Mouse (Mus musculus) myocyte (in vitro differentiated cells): ENCODE results near the gene Ssb. TPM values are rescaled to one million over a fixed set of nuclear protein-coding genes. Genes with fewer than 3 reads are reported as not detected.

Experiments used
- H3K27me3 ChIP-seq: one replicate; pipeline ENCODE4 v1.6.1; 2011; ENCODE audit not compliant: control insufficient read depth, insufficient read depth, insufficient read length
- H3K36me3 ChIP-seq: one replicate; pipeline ENCODE4 v1.6.1; 2011; ENCODE audit not compliant: control insufficient read depth, insufficient read depth
- H3K4me2 ChIP-seq: one replicate; pipeline ENCODE4 v1.6.1; 2011; ENCODE audit warnings: low read depth, control low read depth
- H3K4me3 ChIP-seq: one replicate; pipeline ENCODE4 v1.5.1; 2011; ENCODE audit warnings: mild to moderate bottlenecking, control low read depth, moderate library complexity
- H3K79me2 ChIP-seq: one replicate; pipeline ENCODE4 v1.6.1; 2011; ENCODE audit not compliant: control insufficient read depth, insufficient read depth
- H3ac ChIP-seq: one replicate; pipeline ENCODE4 v1.6.1; 2011; ENCODE audit not compliant: control insufficient read depth, insufficient read length
- CEBPB ChIP-seq: IDR thresholded peaks from 2 replicates; pipeline ENCODE4 v1.6.1; 2011; ENCODE audit warnings: mild to moderate bottlenecking, moderate library complexity; ENCODE audit not compliant: poor library complexity, insufficient read depth, severe bottlenecking
- E2F4 ChIP-seq: IDR thresholded peaks from one replicate; pipeline ENCODE4 v1.6.1; 2011; ENCODE audit warnings: mild to moderate bottlenecking, control low read depth, moderate library complexity; ENCODE audit not compliant: insufficient read depth
- MAX ChIP-seq: IDR thresholded peaks from one replicate; pipeline ENCODE4 v1.6.1; 2011; ENCODE audit warnings: low read depth, mild to moderate bottlenecking, control low read depth
- MYOD1 ChIP-seq, 3 experiments: IDR thresholded peaks; one replicate each; pipeline ENCODE4 v1.6.1; 2011; ENCODE audit warnings: control low read depth in 2 of 3, low read depth in 2 of 3, mild to moderate bottlenecking in 2 of 3, moderate library complexity in 1 of 3; ENCODE audit not compliant: insufficient read length in 2 of 3, control insufficient read depth in 1 of 3
- MYOG ChIP-seq, 3 experiments: IDR thresholded peaks; one replicate each; pipeline ENCODE4 v1.6.1; 2011; ENCODE audit warnings: control low read depth in 2 of 3, low read depth in 2 of 3, mild to moderate bottlenecking in 2 of 3; ENCODE audit not compliant: insufficient read length in 2 of 3, control insufficient read depth in 1 of 3, insufficient read depth in 1 of 3
- POLR2A ChIP-seq: IDR thresholded peaks from one replicate; pipeline ENCODE4 v1.6.1; 2011; ENCODE audit warnings: low read depth, mild to moderate bottlenecking, control low read depth, moderate library complexity; ENCODE audit not compliant: insufficient read length
- POLR2AphosphoS2 ChIP-seq: IDR thresholded peaks from one replicate; pipeline ENCODE4 v1.6.1; 2011; ENCODE audit warnings: low read depth, control low read depth; ENCODE audit not compliant: insufficient read length
- REST ChIP-seq: IDR thresholded peaks from one replicate; pipeline ENCODE4 v1.6.1; 2011; ENCODE audit warnings: mild to moderate bottlenecking, control low read depth, moderate library complexity; ENCODE audit not compliant: insufficient read depth, insufficient read length
- SRF ChIP-seq: IDR thresholded peaks from one replicate; pipeline ENCODE4 v1.6.1; 2011; ENCODE audit warnings: low read depth; ENCODE audit not compliant: control insufficient read depth, insufficient read length
- TCF12 ChIP-seq: IDR thresholded peaks from one replicate; pipeline ENCODE4 v1.6.1; 2011; ENCODE audit warnings: mild to moderate bottlenecking, control low read depth; ENCODE audit not compliant: poor library complexity, insufficient read depth, severe bottlenecking
- TCF3 ChIP-seq: IDR thresholded peaks from one replicate; pipeline ENCODE4 v1.6.1; 2011; ENCODE audit warnings: low read depth, control low read depth; ENCODE audit not compliant: insufficient read length
- USF1 ChIP-seq: IDR thresholded peaks from one replicate; pipeline ENCODE4 v1.6.1; 2011; ENCODE audit warnings: low read depth, mild to moderate bottlenecking, control low read depth, moderate library complexity
- polyA plus RNA-seq: library from polyadenylated mRNA; unstranded; fragments of >200 nt; fragmentation: generic; extraction: Trizol; gene quantifications from one replicate; pipeline ENCODE4 v1.2.1, GENCODE M21; 2012; ENCODE audit warnings: missing spikeins

The Ssb gene
- polyA plus RNA-seq, 1 experiment: 36.4 TPM

DNA sequence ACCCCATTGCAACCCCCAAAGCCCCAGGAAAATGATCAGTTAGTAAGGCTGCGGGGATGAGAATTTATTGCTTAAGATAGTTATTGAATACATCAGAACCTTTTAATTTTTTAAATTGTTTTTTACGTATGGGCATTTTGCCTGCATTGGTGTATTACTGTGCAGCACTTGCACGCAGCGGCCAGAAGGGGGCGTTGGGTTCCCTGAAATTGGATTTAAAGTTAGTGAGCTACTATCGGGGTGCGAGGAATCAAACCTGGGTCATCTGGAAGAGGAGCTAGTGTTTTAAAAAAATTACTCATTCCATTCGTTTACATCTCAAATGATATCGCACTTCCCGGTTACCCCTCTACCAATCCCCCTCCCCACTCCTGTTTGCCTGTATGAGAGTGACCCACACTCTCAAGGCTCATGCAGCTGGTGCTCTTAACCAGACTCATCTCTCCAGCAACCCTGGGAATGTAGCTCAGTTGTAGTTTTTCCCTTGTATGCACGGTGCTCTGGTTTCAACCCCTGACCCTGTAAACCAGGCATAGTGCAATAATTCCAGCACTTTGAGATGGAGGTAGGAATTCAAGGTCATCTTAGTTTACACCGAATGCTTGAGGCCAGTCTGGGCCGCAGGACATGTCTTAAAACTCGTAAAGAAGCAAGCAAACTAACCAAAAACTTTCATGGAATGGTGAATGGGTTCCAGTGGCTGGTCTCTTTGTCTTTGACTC is 34.3 kb downstream of the Ssb start:
- Histone ChIP-seq H3K79me2 (peaks cover 32% of the 10 kb centered on the region), H3K36me3 (no peaks in the 10 kb centered on the region), H3K4me2 (no peak overlapping the region), H3ac (no peak overlapping the region), H3K4me3 (no peak overlapping the region), H3K27me3 (no peaks in the 10 kb centered on the region)
- no peak for TF ChIP-seq MAX
- TF ChIP-seq E2F4: no peak
- no peak for TF ChIP-seq USF1
- TF ChIP-seq REST: no peak
- no peak for TF ChIP-seq POLR2A
- no peak for TF ChIP-seq MYOG (IDR thresholded peaks at IDR 0.05; ENCODE audit: control insufficient read depth in 1 of 3, insufficient read depth in 1 of 3, insufficient read length in 2 of 3, low read depth in 2 of 3)
- TF ChIP-seq TCF3: no peak
- no peak for TF ChIP-seq CEBPB
- no peak for TF ChIP-seq POLR2AphosphoS2
- no peak for TF ChIP-seq TCF12
- TF ChIP-seq SRF: no peak
- no peak for TF ChIP-seq MYOD1 (IDR thresholded peaks at IDR 0.05; ENCODE audit: control insufficient read depth in 1 of 3, insufficient read length in 2 of 3, low read depth in 2 of 3)

DNA sequence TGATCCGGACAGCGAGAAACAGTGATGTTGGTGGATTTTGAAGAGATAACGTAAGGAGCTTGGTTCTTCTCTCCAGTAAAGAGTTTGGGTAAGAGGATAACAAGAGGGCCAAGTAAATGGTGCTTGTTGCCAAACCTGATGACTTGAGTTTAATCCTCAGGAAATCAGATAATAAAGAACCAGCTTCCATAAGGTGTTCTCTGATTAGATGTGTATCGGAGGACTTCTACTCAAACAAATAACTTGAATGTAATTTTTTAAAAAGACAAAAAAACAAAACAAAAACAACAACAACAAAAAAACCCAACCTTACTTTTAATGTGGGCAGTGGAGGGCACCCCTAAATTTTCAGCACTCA is 34.8 kb downstream of the Ssb start:
- H3K4me3 ChIP-seq: no peak overlapping the region
- H3ac ChIP-seq: no peak overlapping the region
- H3K4me2 ChIP-seq: peak overlapping the region; percentile 71
- H3K27me3 ChIP-seq: no peaks in the 10 kb centered on the region
- H3K36me3 ChIP-seq: no peaks in the 10 kb centered on the region
- TF ChIP-seq SRF (no peak), POLR2A (no peak), E2F4 (no peak), POLR2AphosphoS2 (no peak), MYOD1 (IDR thresholded peaks at IDR 0.05; ENCODE audit: control insufficient read depth in 1 of 3, insufficient read length in 2 of 3, low read depth in 2 of 3) (no peak), TCF12 (no peak), MYOG (IDR thresholded peaks at IDR 0.05; ENCODE audit: control insufficient read depth in 1 of 3, insufficient read depth in 1 of 3, insufficient read length in 2 of 3, low read depth in 2 of 3) (no peak), TCF3 (no peak), REST (no peak), MAX (no peak), USF1 (no peak)
- H3K79me2 ChIP-seq: peaks cover 38% of the 10 kb centered on the region

DNA sequence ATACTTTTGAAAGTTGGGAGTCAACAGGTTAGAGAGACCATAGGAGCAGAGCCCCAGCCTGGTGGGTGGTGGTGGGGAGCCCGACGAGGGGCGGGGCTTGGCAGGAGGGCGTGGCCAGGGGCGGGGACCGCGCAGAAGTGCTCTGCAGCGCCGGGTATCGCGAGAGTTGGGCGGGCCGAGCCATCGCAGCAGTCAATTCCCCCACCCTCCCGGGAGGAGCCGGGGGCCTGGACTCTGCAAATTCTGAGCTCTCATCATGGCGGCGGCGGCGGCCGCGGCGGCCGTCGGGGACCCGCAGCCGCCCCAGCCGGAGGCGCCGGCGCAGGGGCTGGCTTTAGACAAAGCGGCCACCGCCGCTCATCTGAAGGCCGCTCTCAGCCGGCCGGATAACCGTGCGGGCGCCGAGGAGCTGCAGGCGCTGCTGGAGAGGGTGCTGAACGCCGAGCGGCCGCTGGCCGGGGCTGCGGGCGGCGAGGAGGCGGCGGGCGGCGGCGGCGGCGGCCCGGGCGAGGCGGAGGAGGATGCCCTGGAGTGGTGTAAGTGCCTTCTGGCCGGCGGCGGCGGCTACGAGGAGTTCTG is 35.8 kb downstream of the Ssb start, which contains the start of gene Ubr3:
Gene Ubr3 (plus strand): TSS at position 208 of the 579 bp plus-strand sequence.
- Histone ChIP-seq H3K4me2 (peak within 1 kb of the TSS; percentile 96), H3K36me3 (no peaks in the 10 kb centered on the region), H3ac (peak within 1 kb of the TSS; percentile 56), H3K4me3 (peak within 1 kb of the TSS; percentile 81), H3K79me2 (peaks cover 47% of the 10 kb centered on the region), H3K27me3 (no peaks in the 10 kb centered on the region)
- no peak for TF ChIP-seq MYOG (IDR thresholded peaks at IDR 0.05; ENCODE audit: control insufficient read depth in 1 of 3, insufficient read depth in 1 of 3, insufficient read length in 2 of 3, low read depth in 2 of 3)
- peak; percentile 58 for TF ChIP-seq POLR2A
- no peak for TF ChIP-seq TCF12
- TF ChIP-seq POLR2AphosphoS2: peak; percentile 39
- TF ChIP-seq TCF3: no peak
- TF ChIP-seq CEBPB: no peak
- TF ChIP-seq USF1: no peak

DNA sequence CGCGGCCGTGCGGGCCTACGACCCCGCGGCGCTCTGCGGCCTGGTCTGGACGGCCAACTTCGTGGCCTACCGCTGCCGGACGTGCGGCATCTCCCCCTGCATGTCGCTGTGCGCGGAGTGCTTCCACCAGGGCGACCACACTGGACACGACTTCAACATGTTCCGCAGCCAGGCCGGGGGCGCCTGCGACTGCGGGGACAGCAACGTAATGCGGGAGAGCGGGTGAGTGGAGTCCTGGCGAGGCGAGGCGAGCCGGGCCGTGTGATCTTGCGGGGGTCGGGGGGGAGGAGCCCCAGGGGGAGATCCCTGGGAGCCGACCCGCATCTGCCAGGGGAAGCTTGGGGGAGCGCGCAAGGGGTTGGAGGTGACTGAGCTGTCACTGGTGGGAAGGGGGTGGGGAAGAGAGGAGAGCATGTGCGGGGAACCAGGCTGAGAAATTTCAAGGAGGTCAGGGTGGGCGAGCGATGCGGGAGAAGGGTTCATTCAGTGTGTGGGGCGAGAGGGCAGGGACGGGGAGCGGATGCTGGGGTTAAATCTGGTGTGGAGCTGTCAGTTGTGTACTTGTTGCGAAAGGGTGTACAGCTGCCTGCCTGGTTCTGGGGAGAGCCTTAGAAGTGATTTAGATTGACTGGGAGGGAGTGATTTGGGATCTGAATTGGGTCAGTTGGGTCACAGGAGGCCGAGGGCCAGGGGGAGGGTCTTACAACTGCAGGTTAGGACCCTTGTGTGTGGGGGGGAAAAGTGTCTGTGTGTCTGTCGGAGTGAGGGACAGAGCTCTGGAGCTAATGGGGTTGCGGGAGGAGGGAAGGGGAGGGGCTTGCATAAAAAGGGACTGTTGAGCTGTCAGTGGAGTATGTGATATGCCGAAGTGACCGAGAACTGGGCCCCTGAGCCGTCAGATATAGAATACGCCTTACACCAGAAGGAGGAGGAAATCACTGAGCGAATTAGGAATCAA is 36.5 kb downstream of the Ssb start:
- TF ChIP-seq POLR2AphosphoS2: no peak
- TF ChIP-seq E2F4: no peak
- TF ChIP-seq MAX: no peak
- peak in 1 of 3 experiments; percentile 21 for TF ChIP-seq MYOG (IDR thresholded peaks at IDR 0.05; ENCODE audit: control insufficient read depth in 1 of 3, insufficient read depth in 1 of 3, insufficient read length in 2 of 3, low read depth in 2 of 3)
- no peak for TF ChIP-seq MYOD1 (IDR thresholded peaks at IDR 0.05; ENCODE audit: control insufficient read depth in 1 of 3, insufficient read length in 2 of 3, low read depth in 2 of 3)
- no peak for TF ChIP-seq TCF12
- TF ChIP-seq USF1: no peak
- peak; percentile 32 for TF ChIP-seq POLR2A
- TF ChIP-seq CEBPB: peak; percentile 55; the same call in 1 of the 2 replicates
- H3K4me2 ChIP-seq: peak overlapping the region; percentile 96
- H3ac ChIP-seq: peak overlapping the region; percentile 56
- H3K36me3 ChIP-seq: no peaks in the 10 kb centered on the region
- no peaks in the 10 kb centered on the region for H3K27me3 ChIP-seq
- peaks cover 55% of the 10 kb centered on the region for H3K79me2 ChIP-seq
- peak overlapping the region; percentile 81 for H3K4me3 ChIP-seq
